Mouse (Mus musculus): ENCODE measurements around the gene Srm.

GRCm38 (mm10) chr4:148583257-148583656, 8.0 kb upstream of the Srm start:
- no peak for TF ChIP-seq POLR2A (IDR thresholded peaks at IDR 0.05; ENCODE audit: insufficient read length, low read depth)
- no peak for TF ChIP-seq MAX (IDR thresholded peaks at IDR 0.05; ENCODE audit: low read depth)
- TF ChIP-seq E2F4 (IDR thresholded peaks at IDR 0.05; ENCODE audit: insufficient read depth), result no peak

Measured in myocyte (in vitro differentiated cells).